Mouse (Mus musculus): ENCODE results near the gene Cdkal1.
A peak's percentile ranks its signal among the peaks of the same experiment; 100 is the strongest.

Cdkal1 gene

GRCm38 (mm10) chr13:29627438-29628124 is 227.9 kb downstream of the Cdkal1 start:
- DNase-seq (ENCODE audit: low spot score), result peak; percentile 56

- no peak for DNase-seq (ENCODE audit: low spot score)
Observed at GRCm38 (mm10) chr13:29624929-29625328, 230.5 kb downstream of the Cdkal1 start.

- DNase-seq (ENCODE audit: low spot score), result no peak
Observed at GRCm38 (mm10) chr13:29623636-29624239, 231.7 kb downstream of the Cdkal1 start.

GRCm38 (mm10) chr13:29621881-29622280 is 233.6 kb downstream of the Cdkal1 start:
- no peak for DNase-seq (ENCODE audit: low spot score)

GRCm38 (mm10) chr13:29621363-29621762 is 234.1 kb downstream of the Cdkal1 start:
- no peak for DNase-seq (ENCODE audit: low spot score)

GRCm38 (mm10) chr13:29620826-29621225 is 234.6 kb downstream of the Cdkal1 start:
- DNase-seq (ENCODE audit: low spot score), result no peak

GRCm38 (mm10) chr13:29616654-29617171 is 238.8 kb downstream of the Cdkal1 start:
- no peak for DNase-seq (ENCODE audit: low spot score)

GRCm38 (mm10) chr13:29615987-29616386 is 239.5 kb downstream of the Cdkal1 start:
- no peak for DNase-seq (ENCODE audit: low spot score)

- DNase-seq (ENCODE audit: low spot score), result no peak
Observed at GRCm38 (mm10) chr13:29615081-29615480, 240.4 kb downstream of the Cdkal1 start.

- no peak for DNase-seq (ENCODE audit: low spot score)
Observed at GRCm38 (mm10) chr13:29610051-29610931, 245.2 kb downstream of the Cdkal1 start.

- no peak for DNase-seq (ENCODE audit: low spot score)
Observed at GRCm38 (mm10) chr13:29609441-29609840, 246.0 kb downstream of the Cdkal1 start.

GRCm38 (mm10) chr13:29604241-29604640 is 251.2 kb downstream of the Cdkal1 start:
- peak; percentile 72 for DNase-seq (ENCODE audit: low spot score)

GRCm38 (mm10) chr13:29603597-29603996 is 251.9 kb downstream of the Cdkal1 start:
- DNase-seq (ENCODE audit: low spot score), result no peak

- DNase-seq (ENCODE audit: low spot score), result no peak
Observed at GRCm38 (mm10) chr13:29601033-29601432, 254.4 kb downstream of the Cdkal1 start.

GRCm38 (mm10) chr13:29599646-29600045 is 255.8 kb downstream of the Cdkal1 start:
- DNase-seq (ENCODE audit: low spot score), result no peak

- no peak for DNase-seq (ENCODE audit: low spot score)
Observed at GRCm38 (mm10) chr13:29596735-29597134, 258.7 kb downstream of the Cdkal1 start.

GRCm38 (mm10) chr13:29593096-29593495 is 262.4 kb downstream of the Cdkal1 start:
- DNase-seq (ENCODE audit: low spot score), result no peak

GRCm38 (mm10) chr13:29590685-29591084 is 264.8 kb downstream of the Cdkal1 start:
- no peak for DNase-seq (ENCODE audit: low spot score)

GRCm38 (mm10) chr13:29590164-29590563 is 265.3 kb downstream of the Cdkal1 start:
- DNase-seq (ENCODE audit: low spot score), result no peak

GRCm38 (mm10) chr13:29588693-29589092 is 266.8 kb downstream of the Cdkal1 start:
- no peak for DNase-seq (ENCODE audit: low spot score)

GRCm38 (mm10) chr13:29581762-29582700 is 273.4 kb downstream of the Cdkal1 start:
- DNase-seq (ENCODE audit: low spot score), result peak; percentile 29
